Mouse (Mus musculus): ENCODE measurements around the gene Blvrb.

The Blvrb gene

DNA sequence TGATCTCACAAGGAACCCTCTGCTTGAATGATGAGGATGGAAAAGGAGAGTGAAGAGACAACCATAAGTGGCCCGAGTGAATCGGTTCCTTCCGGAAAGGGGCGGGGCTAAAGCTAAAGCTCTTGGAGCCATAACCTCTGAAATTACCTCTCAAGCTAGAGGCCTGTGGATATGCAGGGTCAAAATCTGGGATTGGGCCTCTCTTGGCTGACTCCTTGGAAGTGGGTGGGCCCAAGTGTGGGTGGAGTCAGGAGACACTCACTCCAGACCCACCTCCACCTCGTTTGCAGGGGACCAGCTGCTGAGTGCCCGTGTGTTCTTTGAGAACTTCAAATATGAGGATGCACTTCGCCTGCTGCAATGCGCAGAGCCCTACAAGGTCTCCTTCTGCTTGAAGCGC is 67.2 kb downstream of the Blvrb start:
- DNase-seq (ENCODE audit: low spot score in 2 of 2): no peak
